Mouse (Mus musculus) cerebellum, adult (tissue): ENCODE measurements around the gene Iqgap2.

ENCODE experiments used
- ATAC-seq: cut with Nextera tagmentation; 2 replicates; pipeline ENCODE4 v1.9.2; 2017; ENCODE audit warnings: mild to moderate bottlenecking, moderate library complexity, mixed read lengths; ENCODE audit not compliant: insufficient number of reproducible peaks, low FRiP score, low TSS enrichment

Gene Iqgap2

GRCm38 (mm10) chr13:95832712-95833111, 59.0 kb downstream of the Iqgap2 start:
- no peak for ATAC-seq

GRCm38 (mm10) chr13:95831760-95832159, 60.0 kb downstream of the Iqgap2 start:
- 0 out of 2 replicates have a peak, but pooled peaks have one; percentile 27 for ATAC-seq

- ATAC-seq: no peak
Measured at GRCm38 (mm10) chr13:95829431-95830171, 62.1 kb downstream of the Iqgap2 start.

- ATAC-seq: no peak
Measured at GRCm38 (mm10) chr13:95828616-95829015, 63.1 kb downstream of the Iqgap2 start.

- ATAC-seq: no peak
Measured at GRCm38 (mm10) chr13:95826178-95826577, 65.5 kb downstream of the Iqgap2 start.

GRCm38 (mm10) chr13:95822918-95823317, 68.8 kb downstream of the Iqgap2 start:
- ATAC-seq: no peak

GRCm38 (mm10) chr13:95820071-95820470, 71.7 kb downstream of the Iqgap2 start:
- ATAC-seq: no peak

GRCm38 (mm10) chr13:95818941-95819340, 72.8 kb downstream of the Iqgap2 start:
- no peak for ATAC-seq

- ATAC-seq: no peak
Measured at GRCm38 (mm10) chr13:95813643-95814042, 78.1 kb downstream of the Iqgap2 start.

GRCm38 (mm10) chr13:95810796-95811195, 80.9 kb downstream of the Iqgap2 start:
- no peak for ATAC-seq

GRCm38 (mm10) chr13:95807106-95807750, 84.5 kb downstream of the Iqgap2 start:
- no peak for ATAC-seq

- ATAC-seq: no peak
Measured at GRCm38 (mm10) chr13:95805469-95806166, 86.1 kb downstream of the Iqgap2 start.

- ATAC-seq: no peak
Measured at GRCm38 (mm10) chr13:95804113-95804512, 87.6 kb downstream of the Iqgap2 start.

- ATAC-seq: peak; percentile 84
Measured at GRCm38 (mm10) chr13:95800925-95801324, 90.8 kb downstream of the Iqgap2 start.

GRCm38 (mm10) chr13:95799322-95799721, 92.4 kb downstream of the Iqgap2 start:
- ATAC-seq: no peak

- ATAC-seq: no peak
Measured at GRCm38 (mm10) chr13:95798721-95799120, 93.0 kb downstream of the Iqgap2 start.

GRCm38 (mm10) chr13:95797530-95797929, 94.2 kb downstream of the Iqgap2 start:
- ATAC-seq: no peak

- ATAC-seq: no peak
Measured at GRCm38 (mm10) chr13:95794346-95794745, 97.4 kb downstream of the Iqgap2 start.

GRCm38 (mm10) chr13:95790883-95791282, 100.8 kb downstream of the Iqgap2 start:
- no peak for ATAC-seq

GRCm38 (mm10) chr13:95788631-95789376, 102.9 kb downstream of the Iqgap2 start:
- peak; percentile 36; the same call in 1 of the 2 replicates for ATAC-seq

- ATAC-seq: no peak
Measured at GRCm38 (mm10) chr13:95782969-95783332, 108.8 kb downstream of the Iqgap2 start.
